Mouse (Mus musculus): ENCODE data around the gene Sult1a1. TPM values are rescaled to one million over a fixed set of nuclear protein-coding genes. Genes with fewer than 3 reads are reported as not detected.
"Not testable (repeated sequence)": the region's sequence is repeated elsewhere in the genome, so short reads cannot be mapped to it uniquely, and the experiment has no call there.

Gene Sult1a1
- polyA plus RNA-seq, 1 experiment from 2014 or later: 12.2 TPM

GRCm38 (mm10) chr7:126653991-126654390, 22.2 kb downstream of the Sult1a1 start:
- Histone ChIP-seq H3K4me1 (peaks cover 6% of the 10 kb centered on the region), H3K9me3 (no peaks in the 10 kb centered on the region), H3K4me2 (no peak overlapping the region), H3K36me3 (no peaks in the 10 kb centered on the region), H3K27me3 (no peaks in the 10 kb centered on the region), H3K4me3 (no peak overlapping the region), H3K9ac (no peak overlapping the region), H3K27ac (no peak overlapping the region)
- WGBS: 72% methylated on average over 2 of the region's 2 CpGs
- ATAC-seq (ENCODE audit: insufficient number of reproducible peaks, low FRiP score, low TSS enrichment, low read depth): no peak

GRCm38 (mm10) chr7:126650852-126651251, 25.4 kb downstream of the Sult1a1 start:
- WGBS: 59% methylated on average over 2 of the region's 2 CpGs
- no peak for ATAC-seq (ENCODE audit: insufficient number of reproducible peaks, low FRiP score, low TSS enrichment, low read depth)

GRCm38 (mm10) chr7:126649231-126650051, 26.8 kb downstream of the Sult1a1 start, which contains the start of gene Sgf29:
Gene Sgf29 (plus strand): TSS chr7:126649309.
- WGBS: 1% methylated on average over 57 of the region's 57 CpGs
- Histone ChIP-seq H3K27me3 (no peaks in the 10 kb centered on the region), H3K9me3 (no peaks in the 10 kb centered on the region), H3K27ac (peak within 1 kb of the TSS; percentile 98), H3K4me3 (peak within 1 kb of the TSS; percentile 74), H3K9ac (peak within 1 kb of the TSS; percentile 66), H3K36me3 (no peaks in the 10 kb centered on the region), H3K4me1 (peaks cover 8% of the 10 kb centered on the region), H3K4me2 (peak within 1 kb of the TSS; percentile 77)
- peak; percentile 97 for ATAC-seq (ENCODE audit: insufficient number of reproducible peaks, low FRiP score, low TSS enrichment, low read depth)

More at GRCm38 (mm10) chr7:126650852-126651251, 25.4 kb downstream of the Sult1a1 start:
- Histone ChIP-seq H3K4me1 (peaks cover 8% of the 10 kb centered on the region), H3K36me3 (no peaks in the 10 kb centered on the region), H3K27ac (no peak overlapping the region), H3K27me3 (no peaks in the 10 kb centered on the region), H3K4me2 (no peak overlapping the region), H3K4me3 (no peak overlapping the region), H3K9ac (no peak overlapping the region), H3K9me3 (no peaks in the 10 kb centered on the region)

- Histone ChIP-seq H3K4me3 (peak overlapping the region; percentile 74; the same call in 1 of the 2 replicates), H3K36me3 (no peaks in the 10 kb centered on the region), H3K9me3 (no peaks in the 10 kb centered on the region), H3K4me1 (peaks cover 8% of the 10 kb centered on the region), H3K27me3 (no peaks in the 10 kb centered on the region), H3K9ac (no peak overlapping the region), H3K4me2 (peak overlapping the region; percentile 77; the same call in 1 of the 2 replicates), H3K27ac (no peak overlapping the region)
- ATAC-seq (ENCODE audit: insufficient number of reproducible peaks, low FRiP score, low TSS enrichment, low read depth): no peak
- WGBS: 79% methylated on average over 4 of the region's 4 CpGs
These were observed 27.7 kb downstream of the Sult1a1 start for GRCm38 (mm10) chr7:126648486-126648885.

- Histone ChIP-seq H3K9ac (no peak overlapping the region), H3K27me3 (no peaks in the 10 kb centered on the region), H3K4me1 (peaks cover 8% of the 10 kb centered on the region), H3K27ac (no peak overlapping the region), H3K4me3 (no peak overlapping the region), H3K36me3 (no peaks in the 10 kb centered on the region), H3K9me3 (no peaks in the 10 kb centered on the region), H3K4me2 (no peak overlapping the region)
- ATAC-seq (ENCODE audit: insufficient number of reproducible peaks, low FRiP score, low TSS enrichment, low read depth): no peak
- 43% methylated on average over 5 of the region's 5 CpGs for WGBS
These were observed 30.5 kb downstream of the Sult1a1 start for GRCm38 (mm10) chr7:126645708-126646107.

- Histone ChIP-seq H3K4me1 (peaks cover 5% of the 10 kb centered on the region; the same call in 1 of the 2 replicates), H3K36me3 (no peaks in the 10 kb centered on the region), H3K4me2 (no peak overlapping the region), H3K9me3 (no peaks in the 10 kb centered on the region), H3K9ac (no peak overlapping the region), H3K4me3 (no peak overlapping the region), H3K27ac (no peak overlapping the region), H3K27me3 (no peaks in the 10 kb centered on the region)
- no peak for ATAC-seq (ENCODE audit: insufficient number of reproducible peaks, low FRiP score, low TSS enrichment, low read depth)
These were observed 31.3 kb downstream of the Sult1a1 start for GRCm38 (mm10) chr7:126644914-126645313.

GRCm38 (mm10) chr7:126644345-126644744, 31.9 kb downstream of the Sult1a1 start:
- H3K36me3 ChIP-seq: no peaks in the 10 kb centered on the region
- ATAC-seq (ENCODE audit: insufficient number of reproducible peaks, low FRiP score, low TSS enrichment, low read depth): no peak
- no peak overlapping the region for H3K9ac ChIP-seq
- 77% methylated on average over 3 of the region's 3 CpGs for WGBS
- H3K27ac ChIP-seq: no peak overlapping the region
- peaks cover 2% of the 10 kb centered on the region; the same call in 1 of the 2 replicates for H3K4me1 ChIP-seq
- H3K27me3 ChIP-seq: no peaks in the 10 kb centered on the region
- no peak overlapping the region for H3K4me3 ChIP-seq
- H3K9me3 ChIP-seq: no peaks in the 10 kb centered on the region
- H3K4me2 ChIP-seq: no peak overlapping the region

GRCm38 (mm10) chr7:126643244-126643617, 33.0 kb downstream of the Sult1a1 start:
- H3K9ac ChIP-seq; H3K36me3 ChIP-seq; H3K27ac ChIP-seq; H3K4me1 ChIP-seq; H3K27me3 ChIP-seq; H3K4me3 ChIP-seq; ATAC-seq (ENCODE audit: insufficient number of reproducible peaks, low FRiP score, low TSS enrichment, low read depth); H3K4me2 ChIP-seq; H3K9me3 ChIP-seq: not testable (repeated sequence)
- 69% methylated on average over 3 of the region's 3 CpGs for WGBS

- no peaks in the 10 kb centered on the region for H3K27me3 ChIP-seq
- no peaks in the 10 kb centered on the region for H3K36me3 ChIP-seq
- no peak overlapping the region for H3K4me3 ChIP-seq
- 69% methylated on average over 5 of the region's 5 CpGs for WGBS
- H3K27ac ChIP-seq: no peak overlapping the region
- H3K4me2 ChIP-seq: no peak overlapping the region
- no peak overlapping the region for H3K9ac ChIP-seq
- H3K9me3 ChIP-seq: no peaks in the 10 kb centered on the region
- ATAC-seq (ENCODE audit: insufficient number of reproducible peaks, low FRiP score, low TSS enrichment, low read depth): no peak
- H3K4me1 ChIP-seq: no peaks in the 10 kb centered on the region; the same call in 1 of the 2 replicates
These were observed 33.5 kb downstream of the Sult1a1 start for GRCm38 (mm10) chr7:126642545-126643243.

GRCm38 (mm10) chr7:126636733-126637520, 39.3 kb downstream of the Sult1a1 start:
- Histone ChIP-seq H3K36me3 (no peaks in the 10 kb centered on the region), H3K27ac (no peak overlapping the region), H3K27me3 (no peaks in the 10 kb centered on the region), H3K9ac (no peak overlapping the region), H3K9me3 (no peaks in the 10 kb centered on the region), H3K4me1 (peaks cover 11% of the 10 kb centered on the region; the same call in 1 of the 2 replicates), H3K4me2 (no peak overlapping the region), H3K4me3 (no peak overlapping the region)
- WGBS: 13% methylated on average over 4 of the region's 4 CpGs
- ATAC-seq (ENCODE audit: insufficient number of reproducible peaks, low FRiP score, low TSS enrichment, low read depth): no peak

GRCm38 (mm10) chr7:126635375-126635774, 40.9 kb downstream of the Sult1a1 start:
- Histone ChIP-seq H3K36me3 (no peaks in the 10 kb centered on the region), H3K4me2 (no peak overlapping the region), H3K27me3 (no peaks in the 10 kb centered on the region), H3K9ac (no peak overlapping the region), H3K27ac (no peak overlapping the region), H3K4me1 (peaks cover 11% of the 10 kb centered on the region; the same call in 1 of the 2 replicates), H3K4me3 (no peak overlapping the region), H3K9me3 (no peaks in the 10 kb centered on the region)
- ATAC-seq (ENCODE audit: insufficient number of reproducible peaks, low FRiP score, low TSS enrichment, low read depth): no peak
